ENCODE assay signal across 9 mouse cellular contexts in the genomic region with DNA sequence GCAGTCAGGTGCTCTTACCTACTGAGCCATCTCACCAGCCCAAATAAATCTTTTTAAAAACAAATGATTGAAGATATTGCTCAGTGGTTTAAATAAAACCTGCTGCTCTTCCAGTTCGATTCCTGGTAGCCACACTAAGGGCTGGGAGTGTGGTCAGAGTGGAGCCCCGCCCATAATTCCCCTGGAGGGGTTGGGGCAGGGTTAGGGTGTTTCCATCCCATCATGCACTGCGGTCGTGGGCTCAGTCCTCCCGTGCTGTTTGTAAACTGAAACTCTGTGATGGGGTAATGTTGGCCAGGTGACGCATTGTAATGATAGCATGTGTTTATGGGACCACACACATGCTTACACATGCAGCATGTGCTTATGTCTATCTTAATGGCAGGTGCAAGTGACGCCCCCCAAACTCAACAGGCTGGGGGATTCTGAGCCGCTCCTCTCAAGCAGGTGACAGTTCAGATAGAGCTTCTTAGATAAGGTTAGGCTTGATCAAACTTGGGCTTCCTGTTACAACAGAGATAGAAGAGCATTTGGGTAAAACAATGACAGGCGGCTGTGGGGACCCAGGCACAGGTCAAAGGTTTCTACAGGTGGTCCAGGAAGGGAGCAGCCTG. TPM values are rescaled to one million over a fixed set of nuclear protein-coding genes. Genes with fewer than 3 reads are reported as not detected.
DNase-seq lines count a peak whose midpoint lies in the region; ATAC-seq and TF ChIP-seq lines count a peak whose summit lies in the region.
"Had no signal": no experiment of that assay in that cellular context is flagged by ENCODE, and none has a peak within 500 bp of the region (broad histone marks: within the 10 kb centered on the region; RNA-seq: fewer than 3 reads in every experiment).

No protein-coding gene starts in this region.

- no peak overlapping the region for H3K27ac ChIP-seq in forebrain, embryonic 12.5 days
- H3K27ac ChIP-seq in forebrain, embryonic 11.5 days (ENCODE audit: low read depth, low read length): no peak overlapping the region
- peak overlapping the region; percentile 40; the same call in 1 of the 2 replicates for H3K27ac ChIP-seq in intestine, embryonic 15.5 days
- H3K27ac ChIP-seq in left cerebral cortex, adult 2 months: no peak overlapping the region

- 25% methylated on average over 9 of the region's 9 CpGs for WGBS in forebrain, embryonic 12.5 days
- 21% methylated on average over 9 of the region's 9 CpGs for WGBS in forebrain, embryonic 11.5 days
- 14% methylated on average over 9 of the region's 9 CpGs for WGBS in intestine, embryonic 15.5 days
- 26% methylated on average over 9 of the region's 9 CpGs for WGBS in lung, adult 2 months

- peaks cover 43% of the 10 kb centered on the region for H3K27me3 ChIP-seq in forebrain, embryonic 12.5 days
- peaks cover 6% of the 10 kb centered on the region; the same call in 1 of the 2 replicates for H3K27me3 ChIP-seq in forebrain, embryonic 11.5 days (ENCODE audit: control insufficient read depth, insufficient read depth, low read length)
- no peaks in the 10 kb centered on the region for H3K27me3 ChIP-seq in intestine, embryonic 15.5 days (replicated peaks)

- DNase-seq in forebrain, embryonic 11.5 days (ENCODE audit: low spot score): no peak
- DNase-seq in ES-CJ7 (ENCODE audit: low read depth, low spot score): peak; percentile 89
- peak; percentile 57 to 59 for DNase-seq in spleen, postnatal 14 days (ENCODE audit: low spot score in 2 of 2)
- DNase-seq in left cerebral cortex, adult 2 months (ENCODE audit: extremely low spot score in 1 of 2, low spot score in 2 of 2): no peak
- DNase-seq in heart, postnatal 14 days: no peak
- DNase-seq in lung, adult 2 months: no peak

- H3K36me3 ChIP-seq in forebrain, embryonic 12.5 days (replicated peaks): peaks cover 15% of the 10 kb centered on the region
- no peaks in the 10 kb centered on the region for H3K36me3 ChIP-seq in forebrain, embryonic 11.5 days (ENCODE audit: control insufficient read depth, insufficient read depth, low read length)
- H3K36me3 ChIP-seq in intestine, embryonic 15.5 days: 0 out of 2 replicates have a peak, but pooled peaks cover 6% of the 10 kb centered on the region

- TF ChIP-seq CTCF in left cerebral cortex, adult 2 months (IDR thresholded peaks at IDR 0.05): no peak
- TF ChIP-seq CTCF in lung, adult 2 months (IDR thresholded peaks at IDR 0.05; ENCODE audit: insufficient read depth, low read length): no peak

- H3K9ac ChIP-seq in forebrain, embryonic 12.5 days: peak overlapping the region; percentile 12; the same call in 1 of the 2 replicates
- no peak overlapping the region for H3K9ac ChIP-seq in forebrain, embryonic 11.5 days (ENCODE audit: low read length)
- H3K9ac ChIP-seq in intestine, embryonic 15.5 days: no peak overlapping the region; the same call in 1 of the 2 replicates

- ATAC-seq in forebrain, embryonic 12.5 days (ENCODE audit: low FRiP score): no peak
- no peak for ATAC-seq in forebrain, embryonic 11.5 days (replicated peaks; ENCODE audit: low FRiP score)
- no peak for ATAC-seq in intestine, embryonic 15.5 days

- no peak for TF ChIP-seq POLR2A in lung, adult 2 months (IDR thresholded peaks at IDR 0.05; ENCODE audit: borderline replicate concordance, extremely low read depth, low read depth, low read length)

- H3K9me3 ChIP-seq in forebrain, embryonic 12.5 days: no peaks in the 10 kb centered on the region
- H3K9me3 ChIP-seq in forebrain, embryonic 11.5 days (ENCODE audit: control insufficient read depth, low read length): no peaks in the 10 kb centered on the region
- H3K9me3 ChIP-seq in intestine, embryonic 15.5 days: no peaks in the 10 kb centered on the region

- intact Hi-C loops in left cerebral cortex, adult 2 months (cut with DNase I): loop anchor here (2.0 to 5.0 kb wide), 3 partner anchors 31 to 154 kb away; a partner anchor contains a TSS
- intact Hi-C loops in heart, postnatal 14 days (cut with DNase I): no loop called here

- peaks cover 29% of the 10 kb centered on the region for H3K4me1 ChIP-seq in forebrain, embryonic 12.5 days
- peaks cover 16% of the 10 kb centered on the region for H3K4me1 ChIP-seq in forebrain, embryonic 11.5 days (replicated peaks; ENCODE audit: control insufficient read depth, insufficient read depth, low read length)
- H3K4me1 ChIP-seq in intestine, embryonic 15.5 days (replicated peaks): peaks cover 37% of the 10 kb centered on the region
- H3K4me1 ChIP-seq in lung, adult 2 months (ENCODE audit: control insufficient read depth, insufficient read depth, low read length): peaks cover 11% of the 10 kb centered on the region

- H3K4me3 ChIP-seq in forebrain, embryonic 12.5 days (replicated peaks): no peak overlapping the region
- H3K4me3 ChIP-seq in forebrain, embryonic 11.5 days (ENCODE audit: low read depth, low read length): no peak overlapping the region
- H3K4me3 ChIP-seq in intestine, embryonic 15.5 days (replicated peaks): no peak overlapping the region
- no peak overlapping the region for H3K4me3 ChIP-seq in left cerebral cortex, adult 2 months
- H3K4me3 ChIP-seq in lung, adult 2 months (replicated peaks; ENCODE audit: extremely low read depth, low read depth, low read length): no peak overlapping the region

- H3K4me2 ChIP-seq in forebrain, embryonic 12.5 days: no peak overlapping the region
- no peak overlapping the region for H3K4me2 ChIP-seq in forebrain, embryonic 11.5 days (ENCODE audit: low read depth, low read length, severe bottlenecking)
- H3K4me2 ChIP-seq in intestine, embryonic 15.5 days (replicated peaks): peak overlapping the region; percentile 35; the same call in 1 of the 2 replicates

RNA-seq across cellular contexts. Expression of a gene that starts 1.5 kb away (rescaled TPM):
- 92.6 and 97.1 TPM in 2 replicates for polyA plus RNA-seq in forebrain, embryonic 12.5 days (2016; fragmentation: Nextera tagmentation; extraction: Ambion mirVana)
- polyA plus RNA-seq in forebrain, embryonic 11.5 days (2014; fragmentation: Nextera tagmentation; extraction: Ambion mirVana): 109 and 111 TPM in 2 replicates
- 71.2 and 71.7 TPM in 2 replicates for polyA plus RNA-seq in intestine, embryonic 15.5 days (2015; fragmentation: Nextera tagmentation; extraction: Ambion mirVana)
- total RNA-seq in left cerebral cortex, adult 2 months (2021): 10 to 100 TPM; 27.3 to 29.5 TPM
- 10 to 100 TPM; 74.0 to 82.9 TPM for total RNA-seq in heart, postnatal 14 days (2021)
- polyA plus RNA-seq in lung, adult 2 months (2012; rRNA removed): 106 and 134 TPM in 2 replicates

RNA-seq across cellular contexts. Expression of a gene that starts 5.5 kb away (rescaled TPM):
- polyA plus RNA-seq in forebrain, embryonic 12.5 days (2016; fragmentation: Nextera tagmentation; extraction: Ambion mirVana): 8.2 and 8.4 TPM in 2 replicates
- 4.5 and 4.7 TPM in 2 replicates for polyA plus RNA-seq in forebrain, embryonic 11.5 days (2014; fragmentation: Nextera tagmentation; extraction: Ambion mirVana)
- polyA plus RNA-seq in intestine, embryonic 15.5 days (2015; fragmentation: Nextera tagmentation; extraction: Ambion mirVana): 19.9 and 23.8 TPM in 2 replicates
- 10 to 100 TPM; 38.2 to 40.2 TPM for total RNA-seq in left cerebral cortex, adult 2 months (2021)
- total RNA-seq in heart, postnatal 14 days (2021): 10 to 100 TPM; 11.7 to 14.3 TPM
- 33.3 and 39.9 TPM in 2 replicates for polyA plus RNA-seq in lung, adult 2 months (2012; rRNA removed)

RNA-seq across cellular contexts. Expression of a gene that starts 8.7 kb away (rescaled TPM):
- 0.08 TPM in 1 of 2 replicates, not detected in the other for polyA plus RNA-seq in forebrain, embryonic 12.5 days (2016; fragmentation: Nextera tagmentation; extraction: Ambion mirVana)
- polyA plus RNA-seq in forebrain, embryonic 11.5 days (2014; fragmentation: Nextera tagmentation; extraction: Ambion mirVana): 0.07 TPM in 1 of 2 replicates, not detected in the other
- polyA plus RNA-seq in intestine, embryonic 15.5 days (2015; fragmentation: Nextera tagmentation; extraction: Ambion mirVana): 0.06 TPM in 1 of 2 replicates, not detected in the other
- total RNA-seq in left cerebral cortex, adult 2 months (2021): 1 to 10 TPM; 1.7 to 2.1 TPM
- total RNA-seq in heart, postnatal 14 days (2021): 1 to 10 TPM; 5.2 to 5.5 TPM
- 10.3 and 11.2 TPM in 2 replicates for polyA plus RNA-seq in lung, adult 2 months (2012; rRNA removed)
- polyA plus RNA-seq: stomach, embryonic 14.5 days had no signal

RNA-seq across cellular contexts. Expression of a gene that starts 13.8 kb away (rescaled TPM):
- 0.36 and 1.2 TPM in 2 replicates for polyA plus RNA-seq in forebrain, embryonic 12.5 days (2016; fragmentation: Nextera tagmentation; extraction: Ambion mirVana)
- polyA plus RNA-seq in forebrain, embryonic 11.5 days (2014; fragmentation: Nextera tagmentation; extraction: Ambion mirVana): 0.15 and 0.40 TPM in 2 replicates
- 1.0 and 2.2 TPM in 2 replicates for polyA plus RNA-seq in intestine, embryonic 15.5 days (2015; fragmentation: Nextera tagmentation; extraction: Ambion mirVana)
- total RNA-seq in left cerebral cortex, adult 2 months (2021): 1 to 10 TPM in 1 of 2 experiments, under 1 TPM in 1; 1.00 to 1.3 TPM
- total RNA-seq in heart, postnatal 14 days (2021): 1 to 10 TPM; 1.2 to 1.3 TPM
- 21.9 and 25.8 TPM in 2 replicates for polyA plus RNA-seq in lung, adult 2 months (2012; rRNA removed)

RNA-seq across cellular contexts. Expression of a gene that starts 23.3 kb away (rescaled TPM):
- polyA plus RNA-seq in forebrain, embryonic 12.5 days (2016; fragmentation: Nextera tagmentation; extraction: Ambion mirVana): 2.1 and 2.9 TPM in 2 replicates
- polyA plus RNA-seq in forebrain, embryonic 11.5 days (2014; fragmentation: Nextera tagmentation; extraction: Ambion mirVana): 1.9 and 2.6 TPM in 2 replicates
- 21.3 and 21.7 TPM in 2 replicates for polyA plus RNA-seq in intestine, embryonic 15.5 days (2015; fragmentation: Nextera tagmentation; extraction: Ambion mirVana)
- total RNA-seq in left cerebral cortex, adult 2 months (2021): under 1 TPM; 0.70 to 0.82 TPM
- total RNA-seq in heart, postnatal 14 days (2021): 1 to 10 TPM; 5.3 to 7.9 TPM
- polyA plus RNA-seq in lung, adult 2 months (2012; rRNA removed): 39.9 and 44.0 TPM in 2 replicates

Comparison
In these comparisons a context has a peak if more than half of its experiments do, and no peak if none do; other contexts are left out.
1. DNase-seq: peak in ES-CJ7 (single experiment) and spleen, postnatal 14 days (2 of 2); none in forebrain, embryonic 11.5 days (single experiment), left cerebral cortex, adult 2 months (0 of 2), heart, postnatal 14 days (0 of 2) and lung, adult 2 months (single experiment).
2. RNA of a gene that starts 8.7 kb away (polyA plus RNA-seq): 10.3 to 11.2 TPM in lung, adult 2 months; 0.08 TPM in forebrain, embryonic 12.5 days, 0.06 TPM in intestine, embryonic 15.5 days and 0.07 TPM in forebrain, embryonic 11.5 days; every median in the first group is over 10 times any median in the second.